Mouse (Mus musculus): ENCODE data around the gene Atxn7l3. TPM values are rescaled to one million over a fixed set of nuclear protein-coding genes. Genes with fewer than 3 reads are reported as not detected.
A peak's percentile ranks its signal among the peaks of the same experiment; 100 is the strongest.

The Atxn7l3 gene
- 30.2 and 31.4 TPM in 2 replicates for polyA plus RNA-seq (2015; fragmentation: Nextera tagmentation; extraction: Ambion mirVana)

DNA sequence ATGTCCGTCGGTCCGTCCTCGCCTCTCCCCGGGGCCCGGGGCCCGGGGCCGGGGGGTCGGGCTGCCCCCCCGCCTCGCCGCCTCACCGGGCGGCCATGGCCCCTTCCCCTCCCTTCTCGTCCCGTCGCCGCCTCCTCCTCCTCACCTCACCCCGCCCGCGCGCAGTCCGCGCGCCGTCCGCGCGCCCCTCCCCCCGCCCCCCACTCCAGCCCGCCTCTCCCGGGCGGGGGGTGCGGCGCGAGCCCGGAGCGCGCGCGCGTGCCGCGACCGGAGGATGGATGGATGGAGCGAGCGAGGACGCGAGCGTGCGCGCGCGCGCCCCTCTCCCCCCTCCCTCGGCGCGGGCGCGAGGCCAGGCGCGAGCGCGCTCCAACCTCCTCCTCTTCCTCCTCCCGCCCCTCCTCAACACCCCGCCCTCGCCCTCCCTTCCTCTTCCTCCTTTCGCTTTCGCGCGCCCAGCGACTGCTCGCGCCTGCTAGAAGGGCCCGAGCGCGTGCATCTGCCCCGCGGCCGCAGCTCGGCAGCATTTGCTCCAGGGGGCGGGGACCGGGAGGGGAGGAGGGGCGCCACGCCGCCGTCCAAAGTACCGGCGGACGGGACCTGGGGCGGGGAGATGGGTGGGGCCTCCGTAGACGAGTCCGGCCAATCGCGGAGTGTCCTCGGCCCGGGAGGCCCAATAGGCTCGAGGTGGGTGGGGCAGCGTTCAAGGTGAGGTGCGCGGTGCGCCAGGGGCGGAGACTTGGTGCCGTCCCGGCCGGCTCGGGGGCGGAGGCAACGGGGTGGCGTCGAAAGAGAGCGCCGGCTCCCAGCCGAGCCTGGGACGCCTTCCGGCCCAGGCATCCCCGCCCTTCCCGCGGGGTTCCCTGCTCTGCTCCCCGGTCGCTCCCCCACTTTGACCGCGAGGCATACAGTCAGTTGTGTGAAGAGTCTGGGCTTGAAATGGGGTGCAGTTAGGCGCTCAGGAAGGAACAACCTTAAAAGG is at the start of gene Atxn7l3:
Atxn7l3 (minus strand) TSS at position 141 of the 982 bp plus-strand sequence.
- no peaks in the 10 kb centered on the region for H3K27me3 ChIP-seq
- ATAC-seq (ENCODE audit: low FRiP score, low read depth) = peak; percentile 96
- H3K36me3 ChIP-seq = peaks cover 18% of the 10 kb centered on the region
- peak within 1 kb of the TSS; percentile 89 for H3K4me3 ChIP-seq
- peak within 1 kb of the TSS; percentile 93 for H3K4me2 ChIP-seq
- H3K4me1 ChIP-seq (replicated peaks) = peaks cover 25% of the 10 kb centered on the region
- WGBS = under 1% methylated on average over 67 of the region's 125 CpGs
- H3K9me3 ChIP-seq = no peaks in the 10 kb centered on the region
- peak within 1 kb of the TSS; percentile 90 for H3K9ac ChIP-seq
- H3K27ac ChIP-seq (replicated peaks) = peak within 1 kb of the TSS; percentile 99

- Histone ChIP-seq H3K4me2 (no peak overlapping the region), H3K27ac (replicated peaks) (no peak overlapping the region), H3K36me3 (no peaks in the 10 kb centered on the region), H3K27me3 (no peaks in the 10 kb centered on the region), H3K9ac (no peak overlapping the region), H3K9me3 (no peaks in the 10 kb centered on the region), H3K4me3 (no peak overlapping the region), H3K4me1 (replicated peaks) (no peaks in the 10 kb centered on the region)
- WGBS = 91% methylated on average over 3 of the region's 3 CpGs
- no peak for ATAC-seq (ENCODE audit: low FRiP score, low read depth)
These were observed 48.0 kb upstream of the Atxn7l3 start for GRCm38 (mm10) chr11:102344458-102344857.

GRCm38 (mm10) chr11:102342742-102343141 is 46.3 kb upstream of the Atxn7l3 start:
- no peaks in the 10 kb centered on the region for H3K27me3 ChIP-seq
- no peak overlapping the region for H3K9ac ChIP-seq
- no peak for ATAC-seq (ENCODE audit: low FRiP score, low read depth)
- H3K27ac ChIP-seq (replicated peaks) = no peak overlapping the region
- no peak overlapping the region for H3K4me3 ChIP-seq
- no peaks in the 10 kb centered on the region for H3K4me1 ChIP-seq (replicated peaks)
- H3K36me3 ChIP-seq = no peaks in the 10 kb centered on the region
- WGBS = 62% methylated on average over 12 of the region's 12 CpGs
- H3K4me2 ChIP-seq = no peak overlapping the region
- no peaks in the 10 kb centered on the region for H3K9me3 ChIP-seq

DNA sequence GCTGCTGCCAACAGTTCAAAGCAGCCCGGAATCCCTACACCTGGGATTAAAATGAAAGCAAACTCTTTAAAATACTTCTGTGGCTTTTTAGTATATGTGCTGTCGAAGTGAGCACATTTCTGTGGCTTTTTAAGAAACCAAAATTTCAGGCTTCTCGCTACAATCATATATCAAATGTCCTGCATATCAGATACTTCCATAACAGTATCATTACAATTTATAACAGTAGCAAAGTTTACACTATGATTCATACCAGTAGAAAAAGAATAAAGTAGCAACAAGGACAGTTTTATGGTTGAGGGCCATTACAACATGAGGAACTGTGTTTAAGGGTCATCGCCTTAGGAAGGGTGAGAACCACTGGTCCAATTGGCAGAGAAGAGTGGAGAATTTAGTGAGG is 44.7 kb upstream of the Atxn7l3 start:
- Histone ChIP-seq H3K36me3 (no peaks in the 10 kb centered on the region), H3K4me2 (no peak overlapping the region), H3K27me3 (no peaks in the 10 kb centered on the region), H3K27ac (replicated peaks) (no peak overlapping the region), H3K9me3 (no peaks in the 10 kb centered on the region), H3K4me1 (replicated peaks) (no peaks in the 10 kb centered on the region), H3K4me3 (no peak overlapping the region), H3K9ac (no peak overlapping the region)
- no peak for ATAC-seq (ENCODE audit: low FRiP score, low read depth)
- WGBS = 94% methylated on average over 4 of the region's 4 CpGs

GRCm38 (mm10) chr11:102339624-102340023 is 43.2 kb upstream of the Atxn7l3 start:
- H3K27me3 ChIP-seq = no peaks in the 10 kb centered on the region
- no peaks in the 10 kb centered on the region for H3K36me3 ChIP-seq
- no peak overlapping the region for H3K4me3 ChIP-seq
- H3K4me1 ChIP-seq (replicated peaks) = 0 out of 2 replicates have a peak, but pooled peaks cover 3% of the 10 kb centered on the region
- no peak overlapping the region for H3K4me2 ChIP-seq
- no peak overlapping the region for H3K27ac ChIP-seq (replicated peaks)
- 67% methylated on average over 4 of the region's 4 CpGs for WGBS
- H3K9me3 ChIP-seq = no peaks in the 10 kb centered on the region
- no peak for ATAC-seq (ENCODE audit: low FRiP score, low read depth)
- H3K9ac ChIP-seq = no peak overlapping the region

- ATAC-seq (ENCODE audit: low FRiP score, low read depth) = no peak
- Histone ChIP-seq H3K4me2 (no peak overlapping the region), H3K27me3 (no peaks in the 10 kb centered on the region), H3K27ac (replicated peaks) (no peak overlapping the region), H3K9ac (no peak overlapping the region), H3K36me3 (no peaks in the 10 kb centered on the region), H3K9me3 (no peaks in the 10 kb centered on the region), H3K4me3 (no peak overlapping the region), H3K4me1 (replicated peaks) (0 out of 2 replicates have a peak, but pooled peaks cover 3% of the 10 kb centered on the region)
- WGBS = 67% methylated on average over 11 of the region's 11 CpGs
These were observed 42.8 kb upstream of the Atxn7l3 start for GRCm38 (mm10) chr11:102339195-102339594.

- H3K9ac ChIP-seq = no peak overlapping the region
- H3K27ac ChIP-seq (replicated peaks) = no peak overlapping the region
- no peaks in the 10 kb centered on the region for H3K36me3 ChIP-seq
- no peaks in the 10 kb centered on the region for H3K9me3 ChIP-seq
- H3K4me3 ChIP-seq = no peak overlapping the region
- WGBS = 41% methylated on average over 3 of the region's 3 CpGs
- no peak for ATAC-seq (ENCODE audit: low FRiP score, low read depth)
- 0 out of 2 replicates have a peak, but pooled peaks cover 3% of the 10 kb centered on the region for H3K4me1 ChIP-seq (replicated peaks)
- no peak overlapping the region for H3K4me2 ChIP-seq
- no peaks in the 10 kb centered on the region for H3K27me3 ChIP-seq
These were observed 42.1 kb upstream of the Atxn7l3 start for GRCm38 (mm10) chr11:102338561-102338960.

DNA sequence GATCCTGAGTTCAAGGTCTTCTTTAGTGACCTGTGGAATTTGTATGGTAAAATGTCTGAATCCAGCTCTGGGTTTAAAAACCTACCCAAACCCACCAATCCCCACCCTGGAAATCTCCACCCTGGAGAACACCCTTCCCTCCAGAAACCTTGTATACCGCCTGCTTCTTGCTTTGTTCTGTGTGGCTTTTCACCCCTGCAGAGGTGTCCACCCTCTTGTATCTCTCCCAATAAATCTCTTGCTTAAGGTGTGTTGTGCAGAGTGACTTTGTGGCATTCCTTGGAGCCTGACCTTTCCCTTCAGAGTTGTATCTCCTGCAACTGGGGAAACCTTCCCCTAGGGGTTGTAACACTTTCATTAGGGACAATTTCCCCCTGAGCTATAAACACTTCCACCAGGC is 41.5 kb upstream of the Atxn7l3 start:
- Histone ChIP-seq H3K4me3 (no peak overlapping the region), H3K4me1 (replicated peaks) (0 out of 2 replicates have a peak, but pooled peaks cover 3% of the 10 kb centered on the region), H3K27ac (replicated peaks) (no peak overlapping the region), H3K36me3 (no peaks in the 10 kb centered on the region), H3K4me2 (no peak overlapping the region), H3K27me3 (no peaks in the 10 kb centered on the region), H3K9me3 (no peaks in the 10 kb centered on the region), H3K9ac (no peak overlapping the region)
- WGBS = 82% methylated on average over 1 of the region's 1 CpGs
- ATAC-seq (ENCODE audit: low FRiP score, low read depth) = no peak

DNA sequence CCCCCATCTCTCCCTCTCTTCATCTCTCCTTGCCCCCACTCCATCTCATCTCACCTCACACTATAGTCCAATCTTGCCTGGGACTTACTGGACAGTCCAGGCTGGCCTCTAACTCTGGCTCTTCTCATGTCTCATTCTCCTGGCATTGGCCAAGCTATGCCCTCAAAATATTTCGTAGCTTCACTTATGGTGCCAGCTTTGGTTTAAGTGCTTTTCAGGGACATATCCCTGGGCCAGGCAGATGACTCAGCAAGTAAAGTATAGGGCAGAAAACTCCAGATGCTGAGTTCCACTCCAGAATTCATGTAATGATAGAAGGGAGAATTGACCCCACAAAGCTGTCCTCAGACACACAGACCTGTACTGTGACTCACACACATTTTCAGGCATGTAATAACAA is 39.8 kb upstream of the Atxn7l3 start:
- Histone ChIP-seq H3K4me3 (no peak overlapping the region), H3K4me2 (no peak overlapping the region), H3K9ac (no peak overlapping the region), H3K4me1 (replicated peaks) (0 out of 2 replicates have a peak, but pooled peaks cover 3% of the 10 kb centered on the region), H3K27me3 (no peaks in the 10 kb centered on the region), H3K9me3 (no peaks in the 10 kb centered on the region), H3K27ac (replicated peaks) (no peak overlapping the region), H3K36me3 (no peaks in the 10 kb centered on the region)
- no peak for ATAC-seq (ENCODE audit: low FRiP score, low read depth)
- WGBS = 83% methylated on average over 1 of the region's 1 CpGs

GRCm38 (mm10) chr11:102334973-102335700 is 38.7 kb upstream of the Atxn7l3 start:
- H3K27ac ChIP-seq (replicated peaks) = peak overlapping the region; percentile 27; the same call in 1 of the 2 replicates

GRCm38 (mm10) chr11:102334010-102334409 is 37.6 kb upstream of the Atxn7l3 start:
- H3K4me1 ChIP-seq (replicated peaks) = 0 out of 2 replicates have a peak, but pooled peaks cover 3% of the 10 kb centered on the region
- no peaks in the 10 kb centered on the region for H3K36me3 ChIP-seq
- H3K27me3 ChIP-seq = no peaks in the 10 kb centered on the region
- no peak for ATAC-seq (ENCODE audit: low FRiP score, low read depth)
- WGBS = 62% methylated on average over 4 of the region's 4 CpGs
- no peak overlapping the region for H3K4me2 ChIP-seq
- no peak overlapping the region for H3K9ac ChIP-seq
- no peaks in the 10 kb centered on the region for H3K9me3 ChIP-seq
- H3K4me3 ChIP-seq = no peak overlapping the region
- no peak overlapping the region for H3K27ac ChIP-seq (replicated peaks)

More at GRCm38 (mm10) chr11:102334973-102335700, 38.7 kb upstream of the Atxn7l3 start:
- Histone ChIP-seq H3K9ac (no peak overlapping the region), H3K4me3 (no peak overlapping the region), H3K9me3 (no peaks in the 10 kb centered on the region), H3K4me2 (no peak overlapping the region), H3K4me1 (replicated peaks) (0 out of 2 replicates have a peak, but pooled peaks cover 3% of the 10 kb centered on the region), H3K27me3 (no peaks in the 10 kb centered on the region), H3K36me3 (no peaks in the 10 kb centered on the region)
- no peak for ATAC-seq (ENCODE audit: low FRiP score, low read depth)
- 35% methylated on average over 9 of the region's 9 CpGs for WGBS

DNA sequence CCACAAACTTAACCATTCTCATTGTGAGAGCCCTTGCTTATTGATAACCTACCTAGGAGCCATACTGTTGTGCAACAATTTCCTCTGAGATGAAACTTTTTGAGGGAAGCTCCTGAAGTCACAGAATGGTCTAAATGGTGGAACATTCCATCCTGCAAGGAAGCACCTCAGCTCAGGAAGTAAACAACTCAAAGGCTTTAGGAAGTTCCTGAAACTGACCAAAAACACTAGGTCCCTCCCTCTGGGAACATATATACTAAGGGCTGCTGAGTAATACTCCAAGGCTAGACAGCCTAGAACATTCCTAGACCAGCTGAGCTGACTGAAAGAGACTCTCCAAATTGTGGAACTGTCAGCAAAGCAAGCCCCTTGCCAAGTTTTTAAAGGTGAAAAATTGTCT is 36.6 kb upstream of the Atxn7l3 start:
- Histone ChIP-seq H3K4me2 (no peak overlapping the region), H3K4me3 (no peak overlapping the region), H3K9me3 (no peaks in the 10 kb centered on the region), H3K9ac (no peak overlapping the region), H3K4me1 (replicated peaks) (0 out of 2 replicates have a peak, but pooled peaks cover 3% of the 10 kb centered on the region), H3K27me3 (no peaks in the 10 kb centered on the region), H3K36me3 (no peaks in the 10 kb centered on the region), H3K27ac (replicated peaks) (no peak overlapping the region)
- no peak for ATAC-seq (ENCODE audit: low FRiP score, low read depth)

Data from hindbrain, embryonic 15.5 days (tissue).